Mouse (Mus musculus) brain, adult 2 months (tissue): ENCODE results near the gene Ifit1bl2.
"Not testable (repeated sequence)": the region's sequence is repeated elsewhere in the genome, so short reads cannot be mapped to it uniquely, and the experiment has no call there.

ENCODE experiments used
- DNase-seq: peaks from one replicate; pipeline ENCODE4 v3.0.0; 2011; ENCODE audit warnings: low read depth, low spot score

Gene Ifit1bl2

GRCm38 (mm10) chr19:34640623-34641022 lies at the start of gene Ifit1bl2, which contains the start of gene Ifit1:
Ifit1bl2 (minus strand) TSS chr19:34640743.
Ifit1 (plus strand) TSS chr19:34640871.
- peak; percentile 21 for DNase-seq

GRCm38 (mm10) chr19:34685530-34685929 lies 45.0 kb upstream of the Ifit1bl2 start:
- no peak for DNase-seq

- peak; percentile 67 for DNase-seq
Observed at GRCm38 (mm10) chr19:34684857-34685256, 44.3 kb upstream of the Ifit1bl2 start.

GRCm38 (mm10) chr19:34678428-34678827 lies 37.9 kb upstream of the Ifit1bl2 start:
- no peak for DNase-seq

- peak; percentile 70 for DNase-seq
Observed at GRCm38 (mm10) chr19:34673476-34673875, 32.9 kb upstream of the Ifit1bl2 start.

- peak; percentile 81 for DNase-seq
Observed at GRCm38 (mm10) chr19:34666127-34666526, 25.6 kb upstream of the Ifit1bl2 start.

- no peak for DNase-seq
Observed at GRCm38 (mm10) chr19:34662740-34663139, 22.2 kb upstream of the Ifit1bl2 start.

- peak; percentile 93 for DNase-seq
Observed at GRCm38 (mm10) chr19:34662067-34662507, 21.5 kb upstream of the Ifit1bl2 start.

GRCm38 (mm10) chr19:34656511-34657298 lies 16.2 kb upstream of the Ifit1bl2 start:
- no peak for DNase-seq

GRCm38 (mm10) chr19:34655227-34655805 lies 14.8 kb upstream of the Ifit1bl2 start:
- no peak for DNase-seq

- no peak for DNase-seq
Observed at GRCm38 (mm10) chr19:34650997-34651396, 10.5 kb upstream of the Ifit1bl2 start.

GRCm38 (mm10) chr19:34650276-34650675 lies 9.7 kb upstream of the Ifit1bl2 start:
- no peak for DNase-seq

GRCm38 (mm10) chr19:34647630-34648029 lies 7.1 kb upstream of the Ifit1bl2 start:
- not testable (repeated sequence) for DNase-seq

- no peak for DNase-seq
Observed at GRCm38 (mm10) chr19:34642616-34643015, 2.1 kb upstream of the Ifit1bl2 start.

- DNase-seq, result peak; percentile 63
Observed at GRCm38 (mm10) chr19:34636933-34637557, 3.5 kb downstream of the Ifit1bl2 start.

GRCm38 (mm10) chr19:34633484-34633883 lies 7.1 kb downstream of the Ifit1bl2 start:
- peak; percentile 7 for DNase-seq

- no peak for DNase-seq
Observed at GRCm38 (mm10) chr19:34631487-34631886, 9.1 kb downstream of the Ifit1bl2 start.

- no peak for DNase-seq
Observed at GRCm38 (mm10) chr19:34627496-34627895, 13.0 kb downstream of the Ifit1bl2 start.

- DNase-seq, result no peak
Observed at GRCm38 (mm10) chr19:34624663-34625062, 15.9 kb downstream of the Ifit1bl2 start.

GRCm38 (mm10) chr19:34623781-34624180 lies 16.8 kb downstream of the Ifit1bl2 start:
- DNase-seq, result no peak

GRCm38 (mm10) chr19:34620871-34621270 lies 19.7 kb downstream of the Ifit1bl2 start:
- DNase-seq, result no peak

GRCm38 (mm10) chr19:34612243-34613001 lies 28.1 kb downstream of the Ifit1bl2 start:
- DNase-seq, result not testable (repeated sequence)
